Mouse (Mus musculus) cerebellum, postnatal 36 days (tissue): ENCODE results near the gene Rcc2.

Source experiments
- DNase-seq, 2 experiments: peaks; one replicate each; pipeline ENCODE4 v3.0.0; 2021 to 2022; ENCODE audit warnings: mixed read lengths in 2 of 2

Gene Rcc2

GRCm38 (mm10) chr4:140711360-140711759, 11.0 kb downstream of the Rcc2 start:
- no peak for DNase-seq

GRCm38 (mm10) chr4:140713480-140714365, 13.4 kb downstream of the Rcc2 start:
- DNase-seq, result peak; percentile 98 to 100

GRCm38 (mm10) chr4:140714586-140714985, 14.2 kb downstream of the Rcc2 start:
- no peak for DNase-seq

- DNase-seq, result no peak
These were observed 16.7 kb downstream of the Rcc2 start for GRCm38 (mm10) chr4:140716994-140717393.

- DNase-seq, result no peak
These were observed 18.1 kb downstream of the Rcc2 start for GRCm38 (mm10) chr4:140718436-140718835.

GRCm38 (mm10) chr4:140720091-140720490, 19.8 kb downstream of the Rcc2 start:
- no peak for DNase-seq

GRCm38 (mm10) chr4:140721968-140722490, 21.7 kb downstream of the Rcc2 start:
- DNase-seq, result no peak

GRCm38 (mm10) chr4:140722710-140723109, 22.4 kb downstream of the Rcc2 start:
- DNase-seq, result no peak

GRCm38 (mm10) chr4:140723192-140723591, 22.9 kb downstream of the Rcc2 start:
- DNase-seq, result no peak

- DNase-seq, result no peak
These were observed 23.5 kb downstream of the Rcc2 start for GRCm38 (mm10) chr4:140723801-140724200.

GRCm38 (mm10) chr4:140724739-140725138, 24.4 kb downstream of the Rcc2 start:
- DNase-seq, result no peak

- DNase-seq, result no peak
These were observed 26.6 kb downstream of the Rcc2 start for GRCm38 (mm10) chr4:140726907-140727306.

GRCm38 (mm10) chr4:140731654-140732053, 31.3 kb downstream of the Rcc2 start:
- no peak for DNase-seq

GRCm38 (mm10) chr4:140732871-140733270, 32.5 kb downstream of the Rcc2 start:
- DNase-seq, result no peak

GRCm38 (mm10) chr4:140740655-140741054, 40.3 kb downstream of the Rcc2 start:
- no peak for DNase-seq

GRCm38 (mm10) chr4:140741401-140741800, 41.1 kb downstream of the Rcc2 start:
- DNase-seq, result no peak

- no peak for DNase-seq
These were observed 42.2 kb downstream of the Rcc2 start, which contains the start of gene Padi6 for GRCm38 (mm10) chr4:140742543-140742942. Gene Padi6 (minus strand): TSS chr4:140742643.

GRCm38 (mm10) chr4:140743086-140743485, 42.7 kb downstream of the Rcc2 start:
- no peak for DNase-seq

GRCm38 (mm10) chr4:140744654-140745053, 44.3 kb downstream of the Rcc2 start:
- DNase-seq, result peak; percentile 61 to 63

- DNase-seq, result no peak
These were observed 47.6 kb downstream of the Rcc2 start for GRCm38 (mm10) chr4:140747978-140748377.

- DNase-seq, result peak; percentile 10 to 13
These were observed 50.0 kb downstream of the Rcc2 start for GRCm38 (mm10) chr4:140750328-140750727.

GRCm38 (mm10) chr4:140753366-140753765, 53.0 kb downstream of the Rcc2 start:
- DNase-seq, result no peak

GRCm38 (mm10) chr4:140755811-140756210, 55.5 kb downstream of the Rcc2 start:
- DNase-seq, result no peak

- DNase-seq, result no peak
These were observed 61.3 kb downstream of the Rcc2 start for GRCm38 (mm10) chr4:140761601-140762000.
